Mouse (Mus musculus) right cerebral cortex, postnatal 10 days (tissue): Measurements from ENCODE around the gene Fundc2.
A peak's percentile ranks its signal among the peaks of the same experiment; 100 is the strongest.

Experiments used
- DNase-seq, 2 experiments: peaks; one replicate each; pipeline ENCODE4 v3.0.0; 2021; ENCODE audit warnings: low spot score in 2 of 2

Fundc2 gene

GRCm38 (mm10) chrX:75382195-75382771 lies at the start of gene Fundc2, which contains the start of gene F8:
TSS of gene Fundc2 (plus strand) at chrX:75382399.
TSS of gene F8 (minus strand) at chrX:75382615.
- peak; percentile 73 to 89 for DNase-seq

DNA sequence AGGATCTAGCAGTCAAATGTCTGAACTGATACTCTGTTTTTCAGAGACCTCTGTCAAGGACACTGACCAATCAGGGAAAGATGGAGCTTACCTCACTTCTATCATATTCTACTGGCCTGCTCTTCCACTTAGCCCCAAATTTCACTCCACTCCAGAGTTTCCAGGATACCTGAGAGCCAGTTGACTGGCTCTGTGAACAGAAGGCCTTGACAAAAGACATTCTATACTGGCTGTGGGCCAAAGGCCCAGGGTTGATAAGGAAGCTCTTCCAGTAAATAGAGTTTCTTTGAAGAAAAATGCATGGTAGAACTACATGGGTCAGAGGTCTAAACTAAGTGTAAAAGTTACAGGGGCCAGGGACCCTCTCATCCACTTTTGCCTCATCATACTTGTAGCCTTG lies 12.0 kb upstream of the Fundc2 start:
- DNase-seq: no peak

- no peak for DNase-seq
These were observed 9.4 kb upstream of the Fundc2 start for GRCm38 (mm10) chrX:75372666-75373425.

DNA sequence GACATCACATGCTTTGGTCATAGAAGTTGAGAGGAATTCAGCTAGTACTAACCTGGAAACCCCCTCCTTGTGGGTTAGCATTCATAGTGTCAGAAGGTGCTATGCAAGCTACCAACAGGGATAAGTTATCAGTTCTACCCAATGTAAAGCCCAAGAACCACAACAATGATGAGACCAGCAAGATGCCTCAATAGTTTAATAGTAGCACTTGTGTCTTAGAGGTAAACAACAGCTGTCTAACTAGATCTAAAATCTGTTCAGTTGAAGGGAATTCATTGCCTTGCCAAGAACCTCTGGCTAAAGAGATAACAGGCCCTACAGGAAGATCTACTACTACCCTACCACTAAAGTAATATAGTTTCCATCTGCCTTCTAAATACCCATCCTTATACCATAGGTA lies 5.4 kb upstream of the Fundc2 start:
- no peak for DNase-seq

DNA sequence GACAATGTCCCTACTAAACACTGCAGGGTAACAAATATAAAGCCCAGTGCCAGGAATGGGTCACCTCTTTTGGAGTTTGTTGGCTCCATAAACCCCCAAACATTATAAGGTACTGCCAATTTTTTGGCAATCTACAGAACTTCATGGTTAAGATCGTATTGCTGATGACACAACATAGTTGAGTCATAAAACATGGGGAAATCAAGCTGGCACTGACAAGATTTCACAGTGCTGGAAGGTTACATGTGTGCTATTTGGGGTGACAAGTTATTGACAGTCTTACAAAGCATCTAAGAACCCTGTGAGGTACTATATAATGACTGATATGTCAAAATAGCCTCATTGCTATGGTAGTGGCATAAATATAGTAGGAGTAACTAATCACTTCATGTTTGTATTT lies 1.0 kb upstream of the Fundc2 start:
- DNase-seq: no peak

DNA sequence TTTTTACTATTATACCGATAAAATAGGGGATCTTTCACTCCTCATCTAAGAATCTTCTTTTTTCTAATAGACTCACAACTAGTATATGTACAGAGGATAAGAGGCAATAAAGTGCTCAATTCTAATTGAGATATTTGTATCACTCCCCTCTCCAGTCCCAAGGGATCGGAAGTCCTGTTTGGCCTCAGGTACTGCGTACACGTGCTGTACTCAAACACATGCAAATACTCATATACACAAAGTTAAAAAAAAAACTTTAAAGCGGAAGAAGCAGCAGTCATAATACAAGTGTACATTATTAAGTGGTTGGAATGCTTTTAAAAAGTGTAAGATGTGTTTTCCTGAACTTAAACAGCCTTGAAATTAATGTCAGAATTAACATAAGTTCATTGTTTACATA lies 500 bp upstream of the Fundc2 start:
- DNase-seq: no peak

GRCm38 (mm10) chrX:75399471-75399870 lies 17.3 kb downstream of the Fundc2 start:
- DNase-seq: no peak

- DNase-seq: no peak
These were observed 20.5 kb downstream of the Fundc2 start for GRCm38 (mm10) chrX:75402668-75403067.

- DNase-seq: no peak
These were observed 21.2 kb downstream of the Fundc2 start for GRCm38 (mm10) chrX:75403350-75403749.

- no peak for DNase-seq
These were observed 27.5 kb downstream of the Fundc2 start for GRCm38 (mm10) chrX:75409711-75410110.

DNA sequence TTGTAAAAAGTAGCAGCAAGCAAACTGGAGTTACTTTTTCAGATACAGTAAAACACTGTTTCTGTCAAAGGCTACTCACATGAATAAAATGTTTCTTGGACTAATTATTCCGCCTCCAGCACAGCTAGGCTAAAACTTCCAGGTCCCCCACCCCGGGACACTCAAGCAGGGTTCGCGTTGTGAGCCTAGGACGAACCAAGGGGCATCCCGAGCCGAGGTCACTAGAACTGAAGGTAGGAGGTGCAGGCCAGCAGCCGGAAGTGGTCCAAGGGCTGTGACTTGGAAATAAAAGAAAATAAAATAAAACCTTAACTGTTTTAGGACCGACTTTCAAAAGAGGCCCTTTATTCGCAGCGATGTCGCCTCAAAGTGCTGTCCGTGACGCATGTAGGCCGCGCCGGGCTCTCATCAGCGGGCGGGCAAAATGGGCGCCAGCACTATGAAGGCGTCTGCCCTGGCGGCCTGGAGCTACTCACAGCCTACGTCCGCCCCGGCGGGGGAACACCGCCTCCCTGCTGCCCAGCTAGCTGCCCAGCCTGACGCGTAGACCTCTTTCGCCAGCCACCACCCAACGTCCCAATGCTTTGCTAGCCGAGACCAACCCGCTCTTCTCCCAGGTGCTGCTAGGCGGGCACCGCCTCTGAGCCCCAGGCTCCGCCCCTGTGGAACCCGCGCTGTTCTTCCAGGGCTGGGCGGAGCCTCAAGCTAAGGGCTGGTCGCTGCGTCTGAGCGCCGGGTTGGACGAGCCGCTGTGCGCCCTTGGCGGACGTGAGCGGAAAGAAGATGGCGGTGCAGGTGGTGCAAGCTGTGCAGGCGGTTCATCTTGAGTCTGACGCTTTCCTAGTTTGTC lies 34.0 kb downstream of the Fundc2 start, which contains the start of the genes Cmc4, Mtcp1 and Brcc3:
Cmc4 (minus strand) TSS at position 649 of the 850 bp plus-strand sequence.
Mtcp1 (minus strand) TSS at position 653 of the 850 bp plus-strand sequence.
Brcc3 (plus strand) TSS at position 693 of the 850 bp plus-strand sequence.
- peak; percentile 91 for DNase-seq
